Mouse (Mus musculus): Measurements from ENCODE around the gene Phc3.

- TF ChIP-seq BHLHE40 (IDR thresholded peaks at IDR 0.05; ENCODE audit: borderline replicate concordance, low read depth, low read length) (no peak), POLR2A (IDR thresholded peaks at IDR 0.05; ENCODE audit: control insufficient read depth in 1 of 2, insufficient read depth in 1 of 2, low read depth in 1 of 2, low read length in 2 of 2, poor library complexity in 1 of 2) (no peak), CTCF (IDR thresholded peaks at IDR 0.05 in 2 of 3, conservative IDR thresholded peaks at IDR 0.05 in 1 of 3; ENCODE audit: control insufficient read depth in 1 of 3, insufficient read depth in 1 of 3, low read depth in 2 of 3, low read length in 3 of 3, poor library complexity in 1 of 3, severe bottlenecking in 1 of 3) (no peak), MEF2A (IDR thresholded peaks at IDR 0.05; ENCODE audit: extremely low read depth, insufficient replicate concordance, low read depth, low read length, poor library complexity, severe bottlenecking) (no peak), MYC (IDR thresholded peaks at IDR 0.05; ENCODE audit: low read depth, low read length) (no peak), ZMIZ1 (IDR thresholded peaks at IDR 0.05; ENCODE audit: low read depth, low read length) (0 out of 2 replicates have a peak, but pooled peaks have one; percentile 36), MAFK (IDR thresholded peaks at IDR 0.05; ENCODE audit: borderline replicate concordance, low read depth, low read length) (no peak), EP300 (IDR thresholded peaks at IDR 0.05; ENCODE audit: low read depth in 1 of 2, low read length in 2 of 2) (no peak)
These were observed 25.6 kb upstream of the Phc3 start for GRCm38 (mm10) chr3:30994859-30995258.
